Mouse (Mus musculus) kidney, adult 2 months (tissue): Measurements from ENCODE around the gene Morn1. TPM values are rescaled to one million over a fixed set of nuclear protein-coding genes. Genes with fewer than 3 reads are reported as not detected.

Source experiments
- DNase-seq: peaks from one replicate; pipeline ENCODE4 v3.0.0; 2021
- H3K27ac ChIP-seq: fragments of 200-500 bp; 2 replicates; pipeline ENCODE4 v1.5.1; 2012; ENCODE audit warnings: low read depth, low read length, control low read depth, inconsistent platforms; ENCODE audit not compliant: insufficient read depth
- H3K27me3 ChIP-seq: fragments of 200-500 bp; replicated peaks from 2 replicates; pipeline ENCODE4 v1.6.1; 2012; ENCODE audit warnings: mild to moderate bottlenecking, moderate library complexity, low read length, inconsistent platforms; ENCODE audit not compliant: control insufficient read depth, insufficient read depth
- H3K36me3 ChIP-seq: fragments of 200-500 bp; 2 replicates; pipeline ENCODE4 v1.6.1; 2012; ENCODE audit warnings: mild to moderate bottlenecking, moderate library complexity, low read length, inconsistent platforms; ENCODE audit not compliant: control insufficient read depth, insufficient read depth
- H3K4me1 ChIP-seq: fragments of 200-500 bp; 2 replicates; pipeline ENCODE4 v1.6.1; 2011; ENCODE audit warnings: low read length; ENCODE audit not compliant: control insufficient read depth, insufficient read depth
- H3K4me3 ChIP-seq: fragments of 200-500 bp; 2 replicates; pipeline ENCODE4 v1.5.1; 2011; ENCODE audit warnings: mild to moderate bottlenecking, low read depth, low read length, control low read depth; ENCODE audit not compliant: insufficient read depth
- CTCF ChIP-seq: fragments of 200-500 bp; conservative IDR thresholded peaks from 2 replicates; pipeline ENCODE4 v1.5.1; 2011; ENCODE audit warnings: low read depth, mild to moderate bottlenecking, control low read depth, low read length, moderate library complexity, mixed read lengths; ENCODE audit not compliant: insufficient read depth, insufficient read length
- POLR2A ChIP-seq: fragments of 200-500 bp; IDR thresholded peaks from one replicate; pipeline ENCODE4 v1.6.1; 2011; ENCODE audit warnings: low read depth, low read length, control low read depth
- WGBS: fragments of 180-500 bp; shearing (Covaris S2); methylation state at CpG from one replicate; pipeline ENCODE4 v1.1.7; 2018; 5-methylcytosine and 5-hydroxymethylcytosine counted together
- polyA plus RNA-seq: library from polyadenylated mRNA; depleted of rRNA; stranded (reverse); fragments of >200 nt; gene quantifications from 2 replicates; pipeline ENCODE4 v1.2.3, GENCODE M21; 2012

Gene Morn1
- polyA plus RNA-seq, 1 experiment, result 10.4 TPM

- Histone ChIP-seq H3K27me3 (no peaks in the 10 kb centered on the region), H3K4me3 (no peak overlapping the region), H3K27ac (no peak overlapping the region), H3K4me1 (peaks cover 41% of the 10 kb centered on the region), H3K36me3 (no peaks in the 10 kb centered on the region)
- WGBS, result 96% methylated on average over 7 of the region's 7 CpGs
- DNase-seq, result no peak
- TF ChIP-seq POLR2A (no peak), CTCF (no peak)
These were observed 48.4 kb downstream of the Morn1 start for GRCm38 (mm10) chr4:155134686-155135172.

- Histone ChIP-seq H3K27ac (peak overlapping the region; percentile 24; the same call in 1 of the 2 replicates), H3K4me3 (no peak overlapping the region), H3K36me3 (no peaks in the 10 kb centered on the region), H3K27me3 (no peaks in the 10 kb centered on the region), H3K4me1 (peaks cover 46% of the 10 kb centered on the region)
- DNase-seq, result peak; percentile 93
- TF ChIP-seq POLR2A, result no peak
- WGBS, result 33% methylated on average over 5 of the region's 5 CpGs
These were observed 49.7 kb downstream of the Morn1 start for GRCm38 (mm10) chr4:155135909-155136585.

DNA sequence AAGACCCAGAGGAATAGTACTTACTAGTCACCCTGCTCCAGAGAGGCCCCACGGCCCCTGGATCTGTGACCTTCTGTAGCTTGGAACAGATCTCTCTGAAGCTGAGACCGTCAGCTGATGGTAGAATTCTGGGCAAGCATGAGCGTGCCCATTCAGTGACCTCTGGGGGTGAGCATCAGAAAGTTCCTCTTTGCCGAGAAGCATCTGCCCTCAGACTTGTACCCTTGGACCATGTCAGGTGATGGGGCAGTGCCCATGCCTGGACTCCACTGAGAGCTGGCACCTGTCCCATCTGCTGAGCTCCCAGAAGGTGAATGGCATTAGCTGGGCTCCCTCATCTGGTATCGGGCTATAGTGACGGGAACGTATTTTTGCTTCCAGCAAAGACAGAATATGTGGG is 51.5 kb downstream of the Morn1 start:
- no peak overlapping the region for H3K4me3 ChIP-seq
- H3K36me3 ChIP-seq, result no peaks in the 10 kb centered on the region
- WGBS, result 45% methylated on average over 7 of the region's 7 CpGs
- no peaks in the 10 kb centered on the region for H3K27me3 ChIP-seq
- TF ChIP-seq POLR2A, result no peak
- peak; percentile 41 for TF ChIP-seq CTCF
- DNase-seq, result peak; percentile 96
- H3K27ac ChIP-seq, result peak overlapping the region; percentile 65
- peaks cover 47% of the 10 kb centered on the region for H3K4me1 ChIP-seq

DNA sequence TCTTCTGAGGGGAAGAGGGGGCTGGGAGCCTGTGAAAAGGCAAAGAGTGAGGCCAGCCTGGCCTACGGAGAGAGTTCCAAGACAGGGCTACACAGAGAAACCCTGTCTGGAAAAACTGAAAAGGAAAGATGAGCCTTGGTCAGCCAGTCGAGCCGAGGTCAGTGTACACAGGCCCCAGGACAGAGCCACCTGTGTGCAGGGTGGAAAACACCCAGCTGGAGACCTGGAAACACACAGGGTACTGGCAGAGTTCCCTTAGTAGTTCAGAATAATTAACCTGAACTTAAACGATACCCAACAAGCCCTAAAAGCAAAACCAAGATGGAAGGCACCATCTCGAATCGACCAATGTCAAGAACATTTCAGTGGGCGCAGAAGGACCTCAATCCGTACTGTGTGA is 52.1 kb downstream of the Morn1 start:
- H3K4me3 ChIP-seq, result no peak overlapping the region
- TF ChIP-seq POLR2A (no peak), CTCF (no peak)
- no peaks in the 10 kb centered on the region for H3K27me3 ChIP-seq
- H3K4me1 ChIP-seq, result peaks cover 46% of the 10 kb centered on the region
- peak; percentile 86 for DNase-seq
- 52% methylated on average over 8 of the region's 8 CpGs for WGBS
- peak overlapping the region; percentile 65 for H3K27ac ChIP-seq
- no peaks in the 10 kb centered on the region for H3K36me3 ChIP-seq

DNA sequence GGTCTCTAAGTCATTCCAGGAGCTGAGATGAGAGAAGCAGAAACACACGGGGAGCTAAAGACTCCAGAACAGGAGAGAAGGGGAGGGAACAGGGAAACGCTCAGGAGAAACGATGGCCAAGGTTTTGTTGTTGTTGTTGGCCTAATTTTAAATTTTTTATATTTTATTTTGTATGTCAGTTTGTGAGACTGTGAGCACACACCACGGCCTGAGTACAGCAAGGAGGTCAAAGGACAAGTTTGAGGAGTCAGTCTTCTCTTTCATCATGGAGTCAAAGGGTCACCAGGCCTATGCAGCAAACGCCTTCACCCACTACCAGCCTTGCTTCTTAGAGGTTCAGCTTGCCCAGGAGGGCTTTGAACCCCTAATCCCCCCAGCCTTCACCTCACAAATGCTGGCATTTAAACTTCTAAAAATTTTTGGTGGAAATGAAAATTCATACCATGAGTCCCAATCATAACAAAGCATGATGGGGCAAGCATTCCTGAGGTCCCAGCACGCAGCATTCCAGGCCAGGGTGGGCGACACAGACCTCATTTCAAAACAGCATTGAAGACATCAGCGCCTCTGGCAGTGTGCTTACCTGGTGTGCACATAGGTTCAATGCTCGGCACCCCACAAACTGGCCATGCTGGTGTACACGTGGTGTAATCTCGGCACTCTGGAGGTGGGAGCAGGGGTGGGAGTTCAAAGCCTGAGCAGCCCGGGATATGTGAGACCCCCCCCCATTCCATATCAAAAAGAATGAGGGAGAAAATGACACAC is 53.1 kb downstream of the Morn1 start:
- Histone ChIP-seq H3K27me3 (no peaks in the 10 kb centered on the region), H3K27ac (no peak overlapping the region), H3K4me1 (peaks cover 42% of the 10 kb centered on the region), H3K36me3 (no peaks in the 10 kb centered on the region), H3K4me3 (no peak overlapping the region)
- 79% methylated on average over 12 of the region's 12 CpGs for WGBS
- DNase-seq, result no peak
- no peak for TF ChIP-seq CTCF
- TF ChIP-seq POLR2A, result no peak

DNA sequence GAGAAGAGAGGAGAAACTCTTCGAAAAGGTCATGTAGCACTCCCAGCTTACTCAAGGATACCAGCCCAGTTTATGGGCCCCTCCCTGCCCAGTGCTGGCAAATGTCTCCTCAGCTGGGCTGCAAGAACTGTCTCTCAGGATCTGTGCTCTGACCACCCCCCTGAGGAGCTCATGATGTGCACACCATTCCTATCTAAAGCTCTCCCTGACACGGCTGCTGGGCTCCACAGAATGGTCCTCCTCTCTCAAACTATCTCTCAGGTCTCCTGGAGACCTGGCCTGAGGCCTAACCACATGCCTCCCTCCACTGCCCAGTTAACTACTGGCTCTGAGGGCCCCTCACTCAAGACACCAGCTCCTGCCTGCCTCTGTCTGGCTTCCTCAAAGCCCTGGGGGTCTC is 53.8 kb downstream of the Morn1 start:
- no peaks in the 10 kb centered on the region for H3K27me3 ChIP-seq
- no peak overlapping the region for H3K4me3 ChIP-seq
- H3K27ac ChIP-seq, result no peak overlapping the region
- 87% methylated on average over 2 of the region's 2 CpGs for WGBS
- H3K36me3 ChIP-seq, result no peaks in the 10 kb centered on the region
- peaks cover 42% of the 10 kb centered on the region for H3K4me1 ChIP-seq
- TF ChIP-seq POLR2A (no peak), CTCF (no peak)
- no peak for DNase-seq

GRCm38 (mm10) chr4:155140795-155141265 is 54.5 kb downstream of the Morn1 start:
- Histone ChIP-seq H3K27me3 (no peaks in the 10 kb centered on the region), H3K4me1 (peaks cover 40% of the 10 kb centered on the region), H3K27ac (no peak overlapping the region), H3K36me3 (no peaks in the 10 kb centered on the region), H3K4me3 (no peak overlapping the region)
- WGBS, result 32% methylated on average over 12 of the region's 12 CpGs
- peak; percentile 84 for DNase-seq
- TF ChIP-seq CTCF, result no peak
- no peak for TF ChIP-seq POLR2A
